Mouse (Mus musculus): Measurements from ENCODE around the gene Caml. TPM values are rescaled to one million over a fixed set of nuclear protein-coding genes. Genes with fewer than 3 reads are reported as not detected.
A peak's percentile ranks its signal among the peaks of the same experiment; 100 is the strongest.
"Not testable (repeated sequence)": the region's sequence is repeated elsewhere in the genome, so short reads cannot be mapped to it uniquely, and the experiment has no call there.

The Caml gene
- total RNA-seq (2021), result 10 to 100 TPM; 37.1 to 43.7 TPM
- long read RNA-seq, experiment 1, transcript Caml-201 (4 exons, 1,382 nt), result major isoform, 35 of 39 reads
- long read RNA-seq, experiment 1, partial matches to known transcripts, result 3 of 39 reads
- long read RNA-seq, experiment 1, other reads (novel, unspliced or antisense), result 0 of 39 reads
- long read RNA-seq, experiment 2, transcript Caml-201 (4 exons, 1,382 nt), result major isoform, 40 of 45 reads
- long read RNA-seq, experiment 2, partial matches to known transcripts, result 0 of 45 reads
- long read RNA-seq, experiment 2, other reads (novel, unspliced or antisense), result 2 of 45 reads

GRCm38 (mm10) chr13:55622649-55623541, at the start of gene Caml:
Gene Caml, plus strand, starts transcription at chr13:55623005.
- DNase-seq (ENCODE audit: low spot score in 2 of 2), result peak; percentile 78 to 86

- no peak for DNase-seq (ENCODE audit: low spot score in 2 of 2)
These were observed 49.4 kb upstream of the Caml start, which contains the start of gene Tmed9 for GRCm38 (mm10) chr13:55573432-55573831. Gene Tmed9, plus strand, starts transcription at chr13:55573732.

GRCm38 (mm10) chr13:55574321-55574720, 48.5 kb upstream of the Caml start:
- no peak for DNase-seq (ENCODE audit: low spot score in 2 of 2)

GRCm38 (mm10) chr13:55575932-55576331, 46.9 kb upstream of the Caml start:
- no peak for DNase-seq (ENCODE audit: low spot score in 2 of 2)

GRCm38 (mm10) chr13:55576872-55577271, 45.9 kb upstream of the Caml start:
- not testable (repeated sequence) for DNase-seq (ENCODE audit: low spot score in 2 of 2)

- no peak for DNase-seq (ENCODE audit: low spot score in 2 of 2)
These were observed 44.7 kb upstream of the Caml start for GRCm38 (mm10) chr13:55578086-55578485.

GRCm38 (mm10) chr13:55591961-55592490, 30.8 kb upstream of the Caml start:
- no peak for DNase-seq (ENCODE audit: low spot score in 2 of 2)

GRCm38 (mm10) chr13:55592512-55593253, 30.1 kb upstream of the Caml start:
- DNase-seq (ENCODE audit: low spot score in 2 of 2), result peak; percentile 97 to 98

GRCm38 (mm10) chr13:55593254-55593747, 29.5 kb upstream of the Caml start:
- no peak for DNase-seq (ENCODE audit: low spot score in 2 of 2)

GRCm38 (mm10) chr13:55595375-55595774, 27.4 kb upstream of the Caml start:
- peak; percentile 71 to 87 for DNase-seq (ENCODE audit: low spot score in 2 of 2)

GRCm38 (mm10) chr13:55596802-55597201, 26.0 kb upstream of the Caml start:
- peak in 1 of 2 experiments; percentile 49 for DNase-seq (ENCODE audit: low spot score in 2 of 2)

GRCm38 (mm10) chr13:55599566-55600540, 23.0 kb upstream of the Caml start, which contains the start of gene B4galt7:
Gene B4galt7, plus strand, starts transcription at chr13:55599896.
- peak; percentile 82 to 87 for DNase-seq (ENCODE audit: low spot score in 2 of 2)

- no peak for DNase-seq (ENCODE audit: low spot score in 2 of 2)
These were observed 22.1 kb upstream of the Caml start for GRCm38 (mm10) chr13:55600657-55601056.

GRCm38 (mm10) chr13:55601611-55602010, 21.2 kb upstream of the Caml start:
- peak; percentile 79 to 89 for DNase-seq (ENCODE audit: low spot score in 2 of 2)

- no peak for DNase-seq (ENCODE audit: low spot score in 2 of 2)
These were observed 18.2 kb upstream of the Caml start for GRCm38 (mm10) chr13:55604606-55605005.

- DNase-seq (ENCODE audit: low spot score in 2 of 2), result peak in 1 of 2 experiments; percentile 48
These were observed 15.7 kb upstream of the Caml start for GRCm38 (mm10) chr13:55606899-55607623.

- no peak for DNase-seq (ENCODE audit: low spot score in 2 of 2)
These were observed 15.2 kb upstream of the Caml start for GRCm38 (mm10) chr13:55607624-55608006.

- no peak for DNase-seq (ENCODE audit: low spot score in 2 of 2)
These were observed 10.8 kb upstream of the Caml start for GRCm38 (mm10) chr13:55611996-55612395.

- no peak for DNase-seq (ENCODE audit: low spot score in 2 of 2)
These were observed 9.3 kb upstream of the Caml start for GRCm38 (mm10) chr13:55613471-55613870.
